Mouse (Mus musculus): ENCODE measurements around the gene Ipo5.

Gene Ipo5

DNA sequence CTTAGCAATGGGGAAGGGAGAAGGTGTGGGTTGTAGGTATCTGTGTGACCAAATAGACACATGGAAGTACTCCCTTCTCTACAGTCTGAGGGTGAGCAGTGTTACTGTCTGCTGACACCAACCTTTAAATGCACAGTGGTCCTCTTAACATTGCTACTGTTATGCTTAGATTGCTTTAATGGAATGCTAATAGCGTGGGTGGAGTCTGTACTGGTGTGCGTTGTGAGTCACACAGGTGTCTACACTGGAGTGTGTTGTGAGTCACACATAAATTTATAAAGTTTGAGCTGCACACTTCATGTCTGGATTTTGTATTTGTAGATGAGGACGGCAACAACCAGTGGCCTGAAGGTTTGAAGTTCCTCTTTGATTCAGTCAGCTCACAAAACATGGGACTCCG is 10.8 kb downstream of the Ipo5 start:
- no peak for DNase-seq (ENCODE audit: low spot score)

DNA sequence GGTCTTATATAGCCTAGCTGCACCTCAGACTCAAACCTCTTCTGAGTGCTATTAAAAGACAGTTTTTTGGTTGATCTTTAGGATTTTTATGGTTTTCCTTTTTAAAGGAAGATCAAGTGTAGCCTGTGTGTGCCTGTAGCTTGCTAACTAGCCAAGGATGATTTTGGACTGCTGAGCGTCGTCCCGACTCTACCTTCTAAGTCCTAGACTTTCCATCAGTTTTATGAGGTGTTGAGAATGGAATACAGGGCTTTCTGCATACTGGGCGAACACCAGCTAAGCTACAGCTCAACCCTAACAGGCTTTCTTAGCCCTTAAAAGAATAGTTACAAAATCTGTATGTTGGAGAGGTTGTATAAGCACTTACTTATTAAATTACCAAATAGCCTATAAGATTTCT is 13.0 kb downstream of the Ipo5 start:
- no peak for DNase-seq (ENCODE audit: low spot score)

DNA sequence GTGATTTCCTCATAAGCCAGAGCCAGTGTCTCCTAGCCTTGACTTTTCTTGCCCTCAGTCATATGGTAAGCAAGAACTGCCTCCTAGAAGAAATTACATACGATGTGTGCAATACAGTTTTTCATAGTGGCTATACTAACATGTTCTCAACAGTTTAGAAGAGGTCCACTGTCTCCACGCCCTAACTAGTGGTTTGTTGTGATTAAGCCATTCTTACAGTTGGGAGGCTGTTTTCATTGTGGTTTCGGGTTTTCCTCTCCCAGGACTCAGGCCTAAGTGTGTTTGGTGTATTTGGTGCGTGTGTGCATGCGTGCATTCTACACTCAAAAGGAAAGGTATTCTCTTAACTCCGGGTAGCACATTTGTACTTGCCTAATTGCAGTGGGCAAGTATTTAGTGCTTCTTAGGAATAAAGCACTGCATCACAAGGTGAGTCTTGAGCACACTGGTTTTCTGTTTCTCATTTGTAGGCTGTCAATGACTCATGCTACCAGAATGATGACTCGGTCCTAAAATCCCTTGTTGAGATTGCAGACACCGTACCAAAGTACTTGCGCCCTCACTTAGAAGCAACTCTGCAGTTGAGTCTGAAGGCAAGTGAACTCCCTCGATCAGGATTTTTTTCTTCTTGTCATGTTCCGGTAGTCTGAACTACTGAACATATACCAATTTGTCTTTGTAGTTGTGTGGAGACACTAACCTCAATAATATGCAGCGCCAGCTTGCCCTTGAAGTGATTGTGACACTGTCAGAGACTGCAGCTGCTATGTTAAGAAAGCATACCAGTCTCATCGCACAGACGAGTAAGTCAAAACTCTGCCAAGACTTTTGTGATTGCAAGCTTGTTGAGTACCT is 14.9 kb downstream of the Ipo5 start:
- no peak for DNase-seq (ENCODE audit: low spot score)

DNA sequence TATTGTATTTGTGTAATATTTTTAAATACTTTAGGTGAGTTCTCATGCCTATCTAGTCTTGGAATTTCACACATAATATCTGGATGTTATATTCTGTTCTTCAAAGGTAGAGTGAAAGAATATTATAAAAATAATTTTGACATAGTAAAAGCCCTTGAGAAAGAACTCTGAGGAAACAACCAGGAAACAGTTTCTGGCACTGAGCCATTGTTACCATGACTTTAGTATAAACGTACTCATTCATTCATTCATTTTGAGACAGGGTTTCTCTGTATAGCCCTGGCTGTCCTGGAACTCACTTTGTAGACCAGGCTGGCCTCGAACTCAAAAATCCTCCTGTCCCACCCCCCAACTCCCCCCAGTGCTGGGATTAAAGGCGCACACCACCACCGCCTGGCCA is 20.2 kb downstream of the Ipo5 start:
- DNase-seq (ENCODE audit: low spot score): peak; percentile 25

DNA sequence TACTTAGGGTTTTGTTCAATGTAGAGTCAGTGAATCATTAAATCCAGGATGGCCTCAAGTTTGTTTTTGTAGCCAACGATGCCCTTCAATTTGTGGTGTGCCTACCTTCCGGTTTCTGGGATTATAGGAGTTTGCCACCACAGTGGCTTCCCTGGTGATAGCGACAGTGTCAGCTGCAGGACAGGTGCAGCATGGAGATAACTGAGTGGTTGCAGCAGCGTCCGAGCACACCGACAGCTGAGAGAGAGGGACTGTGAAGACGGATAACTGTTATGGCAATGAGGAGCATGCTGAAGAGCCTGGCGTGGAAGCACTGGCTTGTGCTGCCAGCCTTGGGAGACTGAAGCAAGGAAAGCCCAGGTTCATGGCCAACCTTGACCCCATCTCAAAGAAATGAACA is 22.6 kb downstream of the Ipo5 start:
- no peak for DNase-seq (ENCODE audit: low spot score)

DNA sequence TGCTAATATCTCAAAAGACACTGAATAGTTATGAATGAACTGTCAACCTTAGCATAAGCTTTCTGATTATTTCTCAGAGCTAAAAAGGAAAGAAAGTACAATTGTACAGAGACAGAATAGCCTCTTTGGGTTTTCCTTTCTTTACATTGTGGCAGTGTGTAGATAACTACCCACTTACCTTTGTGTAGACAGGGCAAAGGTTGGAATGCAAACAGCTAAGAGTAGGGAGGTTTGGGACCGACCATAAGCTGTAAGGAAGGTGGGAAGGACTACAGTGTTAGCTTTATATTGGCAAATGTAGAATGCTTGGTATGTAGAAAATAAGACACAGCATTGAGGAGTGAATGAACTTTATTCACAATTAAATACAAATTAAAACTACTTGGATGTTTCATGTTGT is 26.1 kb downstream of the Ipo5 start:
- no peak for DNase-seq (ENCODE audit: low spot score)

DNA sequence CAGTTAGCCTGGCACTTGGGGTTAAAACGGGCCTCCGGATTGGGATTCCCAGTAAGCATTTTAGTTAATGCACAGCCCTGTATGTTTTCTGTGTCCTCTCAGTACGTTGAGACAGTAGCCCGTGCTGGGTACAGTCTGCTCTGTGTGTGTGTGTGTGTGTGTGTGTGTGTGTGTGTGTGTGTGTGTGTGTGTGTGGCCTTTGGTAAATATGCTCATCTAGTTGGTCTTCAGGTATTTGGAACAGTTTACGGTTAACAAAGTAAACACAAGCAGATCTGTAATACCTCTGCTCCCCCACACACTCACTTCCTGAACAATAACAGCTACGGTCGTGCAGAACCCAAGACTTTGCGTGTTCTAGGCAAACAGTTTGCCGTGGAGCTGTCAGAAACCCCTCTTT is 31.8 kb downstream of the Ipo5 start:
- no peak for DNase-seq (ENCODE audit: low spot score)

DNA sequence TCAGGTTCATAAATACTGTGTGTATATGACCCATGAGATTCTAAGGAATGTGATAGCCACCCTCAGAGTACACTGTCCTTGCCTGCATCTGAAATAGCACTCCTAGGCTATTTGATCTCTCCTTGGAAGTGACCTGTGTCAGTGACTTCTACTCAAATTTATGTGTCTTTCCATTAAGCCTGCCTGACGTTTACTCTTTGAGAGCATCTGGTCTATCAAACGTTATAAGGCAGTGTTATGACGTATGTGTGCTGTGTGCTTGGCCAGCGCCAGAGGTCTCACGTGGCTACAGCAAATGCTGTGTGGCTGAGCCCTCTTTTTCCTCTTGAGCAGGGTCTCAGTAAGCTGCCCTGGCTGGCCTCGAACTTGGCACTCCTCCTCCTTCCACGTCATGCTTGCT is 34.1 kb downstream of the Ipo5 start:
- DNase-seq (ENCODE audit: low spot score): no peak

DNA sequence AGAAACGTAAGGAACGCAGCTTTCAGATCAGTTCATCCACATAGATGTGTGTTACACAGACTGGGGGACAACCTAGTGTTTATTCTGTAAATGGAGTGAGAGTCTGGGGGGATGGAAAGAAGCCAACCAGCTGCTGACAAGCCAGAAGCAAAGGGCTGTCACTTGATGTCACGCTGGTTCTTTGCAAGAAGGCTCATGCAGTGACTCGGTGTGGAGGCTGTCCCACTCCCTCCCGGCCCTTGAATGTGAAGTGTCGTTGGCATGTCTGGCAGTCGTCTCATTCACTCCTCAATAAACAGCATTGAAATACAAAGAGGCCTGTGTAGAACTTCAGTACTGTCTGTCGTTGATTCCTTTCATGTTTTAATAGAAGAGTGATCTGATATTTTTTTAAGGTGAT is 36.1 kb downstream of the Ipo5 start:
- DNase-seq (ENCODE audit: low spot score): no peak

DNA sequence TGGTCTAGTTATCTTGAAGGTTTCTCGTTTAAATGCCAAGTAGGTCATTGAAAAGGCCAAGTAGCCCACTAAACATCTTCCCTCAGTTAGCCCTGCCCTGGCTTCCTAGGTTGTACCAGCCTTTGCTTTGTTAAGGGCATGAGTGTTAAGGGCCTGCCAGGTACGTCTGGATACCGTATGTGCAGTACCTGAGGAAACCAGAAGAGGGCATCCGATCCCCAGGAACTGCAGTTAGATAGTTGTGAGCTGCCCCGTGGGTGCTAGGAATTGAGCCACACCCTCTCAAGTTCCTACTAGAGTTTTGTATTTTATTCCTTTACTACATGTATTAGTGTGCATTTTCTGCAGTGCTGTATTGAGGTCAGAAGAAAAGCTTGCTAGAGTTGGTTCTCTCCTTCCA is 38.0 kb downstream of the Ipo5 start:
- DNase-seq (ENCODE audit: low spot score): no peak

DNA sequence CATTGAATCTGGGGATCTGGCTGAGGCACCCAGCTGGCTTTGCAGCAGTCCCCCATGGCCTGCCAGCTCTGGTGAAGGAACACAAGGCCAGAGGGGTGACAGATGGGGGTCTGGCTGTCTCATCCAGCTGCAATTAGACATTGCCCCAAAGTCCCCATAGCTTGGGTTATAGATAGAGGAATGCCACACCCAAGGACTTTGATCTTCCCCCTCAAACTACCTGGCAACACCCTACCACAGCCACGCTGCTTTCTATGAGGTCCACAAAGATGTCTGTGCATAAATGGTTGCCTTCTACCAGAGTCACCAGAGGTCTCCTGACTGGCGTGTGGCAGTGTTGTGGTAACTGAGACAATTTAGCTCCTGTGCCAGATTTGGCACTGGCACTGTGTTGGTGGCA is 39.0 kb downstream of the Ipo5 start:
- DNase-seq (ENCODE audit: low spot score): no peak

DNA sequence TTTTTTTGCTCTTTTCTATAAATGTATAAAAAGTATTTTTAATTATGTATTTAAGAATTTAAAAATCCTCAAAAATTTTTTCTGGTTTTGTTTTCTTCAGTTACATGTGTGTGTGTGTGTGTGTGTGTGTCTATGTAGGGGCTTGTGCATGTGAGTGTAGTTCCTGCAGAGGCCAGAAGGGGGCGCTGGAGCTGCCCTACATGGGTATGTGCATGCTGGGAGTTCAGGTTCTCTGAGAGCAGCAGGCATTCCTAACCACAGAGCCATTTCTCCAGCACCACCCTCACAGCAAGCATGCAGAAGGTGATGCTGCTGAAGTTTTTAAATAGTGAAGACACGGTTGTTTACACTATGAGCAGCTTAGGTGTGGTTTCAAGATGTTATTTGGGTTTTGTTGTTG is 41.4 kb downstream of the Ipo5 start:
- no peak for DNase-seq (ENCODE audit: low spot score)

DNA sequence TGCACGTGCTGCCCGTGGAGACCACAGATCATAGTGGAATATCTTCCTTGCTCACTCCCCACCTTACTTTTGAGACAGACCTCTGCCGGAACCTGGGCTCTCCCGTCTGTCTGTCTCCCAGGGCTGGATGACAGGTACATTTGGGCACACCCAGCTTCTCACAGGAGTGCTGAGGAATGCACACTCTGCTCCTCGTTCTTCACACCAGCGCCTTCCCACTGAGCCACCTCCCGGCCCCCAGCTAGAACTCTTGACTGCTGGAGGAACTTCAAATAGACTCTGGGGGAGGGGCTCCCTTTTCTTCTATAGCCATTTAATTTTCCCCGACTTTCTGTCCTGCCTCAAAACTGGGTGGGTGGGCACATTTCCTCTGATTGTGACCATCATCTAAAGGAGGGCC is 49.5 kb downstream of the Ipo5 start:
- no peak for DNase-seq (ENCODE audit: low spot score)

DNA sequence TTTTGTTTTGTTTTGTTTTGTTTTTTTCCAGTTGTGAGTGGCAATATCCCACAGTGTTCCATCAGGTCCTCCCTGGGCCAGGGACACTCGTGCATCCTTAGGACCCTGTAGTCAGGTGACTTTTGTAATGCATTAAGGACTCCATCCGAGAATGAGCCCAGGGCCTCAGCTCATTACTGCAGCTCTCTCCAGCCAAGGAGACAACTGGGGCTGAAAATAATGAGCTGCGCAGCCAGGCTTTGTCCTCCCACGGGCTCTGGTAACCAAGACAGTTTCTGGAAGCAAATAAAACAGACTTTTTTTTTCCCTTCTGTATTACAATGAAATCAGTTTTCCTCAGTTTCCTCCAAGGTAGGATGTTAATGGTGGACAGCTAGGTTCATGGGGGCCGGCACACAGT is 50.0 kb downstream of the Ipo5 start:
- DNase-seq (ENCODE audit: low spot score): no peak

DNA sequence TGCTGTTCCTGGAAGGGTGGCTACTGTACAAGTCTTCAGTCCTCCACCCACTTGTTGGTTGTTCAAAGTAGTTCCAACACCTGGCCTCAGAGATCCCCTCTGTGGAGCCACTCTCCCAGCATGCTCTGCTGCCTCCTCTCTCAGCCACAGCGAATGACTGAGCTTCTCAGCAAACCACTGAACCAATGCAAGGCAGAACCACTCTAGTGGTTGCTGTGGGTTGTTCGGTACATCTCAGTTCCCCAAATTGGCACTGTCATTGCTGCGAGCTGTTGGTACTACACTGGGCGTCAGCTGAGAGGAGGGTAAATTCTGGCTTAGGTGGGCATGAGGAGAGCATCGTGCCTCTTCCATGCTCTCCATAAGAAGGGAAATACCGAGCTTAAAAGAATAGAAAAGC is 56.0 kb downstream of the Ipo5 start:
- no peak for DNase-seq (ENCODE audit: low spot score)

DNA sequence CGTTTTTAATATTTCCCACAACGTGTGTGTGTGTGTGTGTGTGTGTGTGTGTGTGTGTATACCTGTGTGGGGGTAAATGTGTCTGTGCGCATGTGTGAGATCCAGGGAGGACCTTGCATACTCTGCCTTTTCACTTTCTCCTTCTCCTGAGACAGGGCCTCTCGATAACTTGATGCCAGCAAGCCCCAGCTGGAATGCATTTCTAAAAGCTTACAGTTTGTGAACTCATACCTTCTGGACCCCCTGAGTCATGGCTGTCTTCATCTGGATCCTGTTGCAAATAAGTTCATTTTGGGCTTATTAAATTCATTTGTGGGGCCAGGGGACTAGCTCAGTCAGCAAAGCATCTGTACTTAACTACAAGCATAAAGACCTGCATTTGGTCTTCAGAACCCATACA is 57.7 kb downstream of the Ipo5 start:
- DNase-seq (ENCODE audit: low spot score): no peak

DNA sequence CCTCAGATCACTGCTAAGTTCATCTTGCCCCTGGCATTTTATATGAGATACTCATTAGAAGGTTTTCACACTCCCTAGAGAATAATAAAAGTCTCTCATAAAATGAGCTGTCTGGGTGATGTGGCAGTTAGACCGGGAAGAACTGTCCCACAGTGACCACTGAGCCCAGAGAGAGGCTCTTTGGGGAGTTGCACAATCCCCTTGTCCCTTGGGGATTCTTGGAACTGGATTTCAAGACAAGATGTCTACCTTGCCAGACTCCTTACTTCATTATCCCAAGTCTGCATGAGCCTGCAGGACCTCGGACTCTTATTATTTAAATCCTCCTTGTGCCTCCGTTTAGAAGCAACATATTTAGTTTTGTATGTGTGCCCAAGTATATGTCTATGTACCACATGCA is 58.6 kb downstream of the Ipo5 start:
- peak; percentile 36 for DNase-seq (ENCODE audit: low spot score)

DNA sequence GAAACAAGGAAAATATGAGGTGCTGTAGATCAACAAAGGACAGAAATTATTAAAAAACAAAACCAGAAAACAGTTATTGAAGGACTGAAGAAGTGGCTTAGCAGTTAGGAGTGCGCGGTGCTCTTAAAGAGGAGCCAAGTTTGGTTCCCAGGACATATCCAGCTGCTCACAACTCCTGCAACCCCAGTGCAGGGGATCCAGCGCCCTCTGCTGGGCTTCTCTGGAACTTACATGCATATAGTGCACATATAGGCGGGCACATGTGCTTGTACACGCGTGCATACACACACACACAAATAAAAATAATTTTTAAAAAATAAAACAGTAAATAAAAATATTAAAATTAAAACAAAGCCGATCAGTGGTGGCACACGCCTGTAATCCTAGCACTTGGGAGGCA is 59.6 kb downstream of the Ipo5 start:
- DNase-seq (ENCODE audit: low spot score): peak; percentile 8

DNA sequence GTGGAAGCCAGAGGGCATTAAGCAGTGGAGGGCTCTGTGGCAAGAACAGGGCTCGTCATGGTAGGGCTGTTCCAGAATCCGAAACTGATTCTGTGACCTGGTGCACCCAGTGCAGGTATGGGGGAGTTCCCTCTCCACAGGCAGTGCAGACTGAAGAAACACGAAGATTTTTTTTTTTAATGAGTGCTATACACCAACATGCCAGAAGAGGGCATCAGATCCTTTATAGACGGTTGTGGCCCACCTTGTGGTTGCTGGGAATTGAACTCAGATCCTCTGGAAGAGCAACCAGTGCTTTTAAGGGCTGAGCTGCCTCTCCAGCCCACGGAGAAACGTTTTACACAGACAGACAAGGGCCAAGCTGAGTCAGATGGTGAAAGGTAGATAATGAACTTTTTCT is 60.3 kb downstream of the Ipo5 start:
- DNase-seq (ENCODE audit: low spot score): no peak

DNA sequence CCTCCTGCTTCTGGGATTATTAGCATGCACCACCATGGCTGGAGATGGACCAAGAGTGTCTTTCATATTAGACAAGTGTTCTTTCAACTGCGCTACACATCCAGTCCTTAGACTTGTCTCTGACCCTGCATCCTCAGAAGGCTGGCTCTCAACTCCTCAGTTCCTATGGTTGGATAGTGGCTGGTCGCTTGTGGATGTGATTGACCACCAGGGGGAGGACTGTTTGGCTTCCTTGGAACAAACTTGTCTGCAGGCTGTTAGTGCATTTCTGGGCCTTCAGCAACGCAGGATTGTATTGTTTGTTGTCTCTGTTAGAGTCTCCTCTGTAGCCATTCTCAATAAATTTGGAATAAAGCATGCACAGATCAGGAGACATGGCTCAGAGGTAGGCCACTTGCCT is 68.5 kb downstream of the Ipo5 start:
- DNase-seq (ENCODE audit: low spot score): peak; percentile 65

DNA sequence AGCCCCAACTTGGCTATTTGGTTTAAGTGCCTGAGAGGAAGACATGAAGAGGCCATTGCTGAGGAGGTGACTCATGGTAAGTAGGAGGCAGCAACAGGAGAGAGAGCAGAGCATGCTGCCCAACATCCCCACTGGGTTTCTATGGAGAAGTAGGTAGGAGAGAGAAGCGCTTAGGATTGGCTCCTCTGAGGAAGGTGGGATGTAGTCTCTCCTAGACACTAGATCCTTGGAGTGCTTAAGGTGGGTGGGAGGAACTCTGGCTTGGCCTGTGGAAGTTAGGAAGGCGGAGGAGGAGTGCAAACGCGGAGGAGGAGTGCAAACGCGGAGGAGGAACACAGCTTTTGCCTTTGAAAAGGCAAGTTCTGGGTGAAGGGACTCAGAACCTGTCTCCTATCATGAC is 78.1 kb downstream of the Ipo5 start:
- DNase-seq (ENCODE audit: low spot score): no peak

All from adipocyte (in vitro differentiated cells).